Mouse (Mus musculus): ENCODE data around the gene Tsc22d4. TPM values are rescaled to one million over a fixed set of nuclear protein-coding genes. Genes with fewer than 3 reads are reported as not detected.

Tsc22d4 gene
- polyA plus RNA-seq, 1 experiment from 2014 or later, result 144 TPM

DNA sequence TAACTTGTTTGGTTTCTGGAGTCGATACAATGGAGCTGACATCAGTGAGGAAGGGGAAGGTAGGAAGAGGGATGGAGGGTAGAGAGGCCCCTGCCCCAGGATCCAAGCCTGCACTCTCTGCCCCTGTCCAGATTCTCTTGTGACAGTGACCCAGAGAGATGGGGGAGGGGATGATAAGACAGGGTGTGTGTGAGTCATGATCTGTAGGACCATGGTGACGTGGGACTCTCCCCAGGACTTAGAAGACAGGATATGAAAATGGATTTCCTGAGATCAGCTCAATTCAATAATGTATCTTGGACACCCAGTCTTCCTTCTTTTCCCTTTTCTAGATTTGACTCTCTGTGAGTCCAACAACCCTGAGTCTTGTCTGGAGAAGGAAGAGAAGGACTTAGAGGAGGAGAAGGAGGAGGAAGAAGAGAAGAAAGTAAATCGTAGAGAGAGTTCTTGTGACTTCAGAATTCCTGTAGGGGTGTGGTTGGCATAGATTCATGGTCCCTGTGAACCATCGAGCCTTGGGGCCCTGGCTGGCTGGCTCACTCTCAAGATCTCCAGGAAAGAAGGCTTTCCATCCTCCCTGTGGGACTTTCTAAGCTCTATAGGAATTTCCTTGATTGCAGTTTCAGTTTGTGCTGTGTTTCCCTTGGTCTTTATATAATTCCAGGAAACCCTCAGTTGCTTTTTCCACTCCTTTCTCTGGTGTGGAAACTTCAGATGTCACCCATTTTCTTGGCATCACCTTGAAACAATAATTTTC, 72.1 kb downstream of the Tsc22d4 start:
- no peaks in the 10 kb centered on the region for H3K4me1 ChIP-seq (ENCODE audit: control insufficient read depth in 2 of 2, insufficient read depth in 2 of 2, low read length in 2 of 2)
- H3K4me2 ChIP-seq (ENCODE audit: low read length), result no peak overlapping the region
- no peak; the same call in 1 of the 2 replicates for ATAC-seq (ENCODE audit: insufficient number of reproducible peaks, insufficient read depth, low FRiP score, low read depth)
- H3K9ac ChIP-seq (ENCODE audit: low read length), result no peak overlapping the region
- H3K9me3 ChIP-seq (ENCODE audit: control insufficient read depth, low read length), result no peaks in the 10 kb centered on the region
- WGBS, result 49% methylated on average over 4 of the region's 4 CpGs
- no peak overlapping the region for H3K4me3 ChIP-seq (ENCODE audit: control insufficient read depth in 1 of 2, insufficient read depth in 1 of 2, low read depth in 1 of 2, low read length in 2 of 2)
- no peaks in the 10 kb centered on the region for H3K36me3 ChIP-seq (ENCODE audit: control insufficient read depth, insufficient read depth, low read length)
- H3K27ac ChIP-seq (replicated peaks in 1 of 2; ENCODE audit: control insufficient read depth in 1 of 2, insufficient read depth in 1 of 2, low read depth in 2 of 2, low read length in 2 of 2), result peak overlapping the region; percentile 54 to 60; a peak in 3 of 4 replicates
- H3K27me3 ChIP-seq (ENCODE audit: control insufficient read depth, insufficient read depth, low read length), result no peaks in the 10 kb centered on the region

Other genes starting within 250 kb of the Tsc22d4 start
- gene Pop7, start 243.2 kb upstream of the Tsc22d4 start, polyA plus RNA-seq (2014; fragmentation: Nextera tagmentation; extraction: Ambion mirVana), result 44.3 and 49.8 TPM in 2 replicates
- 8.7 and 9.6 TPM in 2 replicates for gene Gigyf1, start 227.2 kb upstream of the Tsc22d4 start, polyA plus RNA-seq (2014; fragmentation: Nextera tagmentation; extraction: Ambion mirVana)
- gene Epo, start 212.5 kb upstream of the Tsc22d4 start, polyA plus RNA-seq (2014; fragmentation: Nextera tagmentation; extraction: Ambion mirVana), result not detected in 2 replicates
- gene Gnb2, start 212.2 kb upstream of the Tsc22d4 start, polyA plus RNA-seq (2014; fragmentation: Nextera tagmentation; extraction: Ambion mirVana), result 296 and 340 TPM in 2 replicates
- gene Actl6b, start 192.2 kb upstream of the Tsc22d4 start, polyA plus RNA-seq (2014; fragmentation: Nextera tagmentation; extraction: Ambion mirVana), result 0.31 TPM in 1 of 2 replicates, not detected in the other
- 0.11 and 0.20 TPM in 2 replicates for gene Tfr2, start 175.9 kb upstream of the Tsc22d4 start, polyA plus RNA-seq (2014; fragmentation: Nextera tagmentation; extraction: Ambion mirVana)
- 22.7 and 23.1 TPM in 2 replicates for gene Mospd3, start 144.7 kb upstream of the Tsc22d4 start, polyA plus RNA-seq (2014; fragmentation: Nextera tagmentation; extraction: Ambion mirVana)
- 121 and 123 TPM in 2 replicates for gene Pcolce, start 131.9 kb upstream of the Tsc22d4 start, polyA plus RNA-seq (2014; fragmentation: Nextera tagmentation; extraction: Ambion mirVana)
- gene Fbxo24, start 116.7 kb upstream of the Tsc22d4 start, polyA plus RNA-seq (2014; fragmentation: Nextera tagmentation; extraction: Ambion mirVana), result 0.20 TPM in 1 of 2 replicates, not detected in the other
- 22.7 and 23.9 TPM in 2 replicates for gene Lrch4, start 116.6 kb upstream of the Tsc22d4 start, polyA plus RNA-seq (2014; fragmentation: Nextera tagmentation; extraction: Ambion mirVana)
- gene Gm20605, start 116.6 kb upstream of the Tsc22d4 start, polyA plus RNA-seq (2014; fragmentation: Nextera tagmentation; extraction: Ambion mirVana), result 5.2 and 5.6 TPM in 2 replicates
- gene Sap25, start 104.4 kb upstream of the Tsc22d4 start, polyA plus RNA-seq (2014; fragmentation: Nextera tagmentation; extraction: Ambion mirVana), result 4.3 and 4.6 TPM in 2 replicates
- gene Irs3, start 100.0 kb upstream of the Tsc22d4 start, polyA plus RNA-seq (2014; fragmentation: Nextera tagmentation; extraction: Ambion mirVana), result 0.11 TPM in 2 replicates
- 10.7 and 12.1 TPM in 2 replicates for gene Agfg2, start 61.0 kb upstream of the Tsc22d4 start, polyA plus RNA-seq (2014; fragmentation: Nextera tagmentation; extraction: Ambion mirVana)
- gene Nyap1, start 4.1 kb upstream of the Tsc22d4 start, polyA plus RNA-seq (2014; fragmentation: Nextera tagmentation; extraction: Ambion mirVana), result 0.57 and 1.00 TPM in 2 replicates
- 29.8 and 36.7 TPM in 2 replicates for gene Ppp1r35, start 33.1 kb downstream of the Tsc22d4 start, polyA plus RNA-seq (2014; fragmentation: Nextera tagmentation; extraction: Ambion mirVana)
- 7.9 and 9.2 TPM in 2 replicates for gene Mepce, start 41.9 kb downstream of the Tsc22d4 start, polyA plus RNA-seq (2014; fragmentation: Nextera tagmentation; extraction: Ambion mirVana)
- 7.3 and 7.6 TPM in 2 replicates for gene Zcwpw1, start 42.1 kb downstream of the Tsc22d4 start, polyA plus RNA-seq (2014; fragmentation: Nextera tagmentation; extraction: Ambion mirVana)
- gene Pilra, start 90.6 kb downstream of the Tsc22d4 start, polyA plus RNA-seq (2014; fragmentation: Nextera tagmentation; extraction: Ambion mirVana), result 3.2 and 3.8 TPM in 2 replicates
- gene Pilrb1, start 112.4 kb downstream of the Tsc22d4 start, polyA plus RNA-seq (2014; fragmentation: Nextera tagmentation; extraction: Ambion mirVana), result 0.44 and 0.68 TPM in 2 replicates
- 2.6 and 2.7 TPM in 2 replicates for gene Pilrb2, start 126.1 kb downstream of the Tsc22d4 start, polyA plus RNA-seq (2014; fragmentation: Nextera tagmentation; extraction: Ambion mirVana)
- gene Cyp3a13, start 175.9 kb downstream of the Tsc22d4 start, polyA plus RNA-seq (2014; fragmentation: Nextera tagmentation; extraction: Ambion mirVana), result not detected in 2 replicates
- gene Gjc3, start 217.4 kb downstream of the Tsc22d4 start, polyA plus RNA-seq (2014; fragmentation: Nextera tagmentation; extraction: Ambion mirVana), result 0.11 TPM in 1 of 2 replicates, not detected in the other
- not detected in 2 replicates for gene Azgp1, start 235.8 kb downstream of the Tsc22d4 start, polyA plus RNA-seq (2014; fragmentation: Nextera tagmentation; extraction: Ambion mirVana)